Comparison of ENCODE assay signal across 8 mouse cellular contexts in the genomic region with DNA sequence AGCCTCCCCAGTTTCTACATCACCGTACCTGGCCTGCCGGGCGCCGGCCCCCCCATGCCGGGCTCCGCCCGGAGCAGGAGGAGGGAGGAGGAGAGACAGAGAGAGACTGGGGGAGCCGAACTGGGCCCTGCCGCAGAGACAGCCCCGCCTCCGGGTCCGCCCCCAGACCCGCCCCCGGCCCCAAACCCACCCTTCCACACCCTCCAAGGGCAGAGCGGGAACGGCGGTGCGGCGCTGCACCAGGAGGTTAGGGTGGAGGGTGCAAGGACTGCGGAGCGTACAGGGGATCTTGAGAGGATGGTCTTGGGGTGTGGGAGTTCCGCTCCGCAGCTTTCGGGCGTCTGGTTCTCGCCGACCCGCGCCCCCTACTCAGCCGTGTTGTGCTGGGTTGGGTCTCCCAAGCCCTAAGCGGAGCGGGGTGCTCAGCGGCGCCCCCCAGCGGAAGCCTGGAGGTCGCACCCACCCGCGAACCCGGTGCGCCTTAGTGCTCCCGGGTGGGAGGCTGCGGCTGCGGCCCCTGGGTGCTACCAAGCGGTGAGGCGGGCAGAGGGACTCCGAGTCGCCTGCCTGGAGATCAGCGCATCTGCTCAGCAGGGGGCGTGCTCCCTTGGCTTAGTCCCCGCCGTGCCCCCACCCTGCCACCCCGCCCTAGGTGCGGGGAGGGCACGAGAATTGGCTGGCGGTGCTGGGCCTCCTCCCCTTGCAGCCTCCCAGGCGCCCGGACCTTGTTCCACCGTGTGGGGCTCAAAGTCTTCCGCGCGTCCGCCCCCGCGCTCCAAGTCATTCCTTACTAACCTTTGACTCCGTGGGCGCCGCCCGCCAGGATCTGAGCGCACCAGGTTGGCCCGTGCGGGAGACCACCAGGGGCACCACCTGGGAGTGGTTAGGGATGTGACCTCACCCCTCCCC. TPM values are rescaled to one million over a fixed set of nuclear protein-coding genes. Genes with fewer than 3 reads are reported as not detected.
DNase-seq lines count a peak whose midpoint lies in the region; ATAC-seq and TF ChIP-seq lines count a peak whose summit lies in the region.

A gene (minus strand): TSS at position 585 of the 909 bp plus-strand sequence.

- H3K27me3 ChIP-seq in erythroblast, embryonic 14.5 days (ENCODE audit: control insufficient read depth), result peaks cover 2% of the 10 kb centered on the region; the same call in 1 of the 2 replicates
- no peaks in the 10 kb centered on the region for H3K27me3 ChIP-seq in heart, embryonic 15.5 days
- no peaks in the 10 kb centered on the region for H3K27me3 ChIP-seq in liver, postnatal 0 days (ENCODE audit: insufficient read depth, low read length)
- no peaks in the 10 kb centered on the region for H3K27me3 ChIP-seq in neural tube, embryonic 13.5 days

- H3K36me3 ChIP-seq in erythroblast, embryonic 14.5 days (ENCODE audit: control insufficient read depth), result no peaks in the 10 kb centered on the region
- 0 out of 2 replicates have a peak, but pooled peaks cover 3% of the 10 kb centered on the region for H3K36me3 ChIP-seq in heart, embryonic 15.5 days
- H3K36me3 ChIP-seq in liver, postnatal 0 days (replicated peaks; ENCODE audit: insufficient read depth, low read length), result no peaks in the 10 kb centered on the region
- H3K36me3 ChIP-seq in neural tube, embryonic 13.5 days, result peaks cover 19% of the 10 kb centered on the region

- H3K9ac ChIP-seq in heart, embryonic 15.5 days, result peak within 1 kb of the TSS; percentile 77
- H3K9ac ChIP-seq in liver, postnatal 0 days (replicated peaks), result peak within 1 kb of the TSS; percentile 74
- peak within 1 kb of the TSS; percentile 93 for H3K9ac ChIP-seq in neural tube, embryonic 13.5 days

- TF ChIP-seq CTCF in liver, postnatal 0 days (IDR thresholded peaks at IDR 0.05; ENCODE audit: low read depth), result peak; percentile 85

- TF ChIP-seq EP300 in liver, postnatal 0 days (IDR thresholded peaks at IDR 0.05; ENCODE audit: low read depth), result no peak

- H3K9me3 ChIP-seq in erythroblast, embryonic 14.5 days (ENCODE audit: control insufficient read depth, low read length), result no peaks in the 10 kb centered on the region
- H3K9me3 ChIP-seq in heart, embryonic 15.5 days (replicated peaks), result no peaks in the 10 kb centered on the region
- H3K9me3 ChIP-seq in liver, postnatal 0 days (ENCODE audit: low read length), result no peaks in the 10 kb centered on the region
- H3K9me3 ChIP-seq in neural tube, embryonic 13.5 days, result no peaks in the 10 kb centered on the region

- H3K27ac ChIP-seq in heart, embryonic 15.5 days, result peak within 1 kb of the TSS; percentile 75
- H3K27ac ChIP-seq in liver, postnatal 0 days (ENCODE audit: low read depth), result peak within 1 kb of the TSS; percentile 72
- peak within 1 kb of the TSS; percentile 81 for H3K27ac ChIP-seq in neural tube, embryonic 13.5 days (replicated peaks)

- WGBS in heart, embryonic 15.5 days, result under 1% methylated on average over 71 of the region's 71 CpGs
- 1% methylated on average over 40 of the region's 71 CpGs for WGBS in liver, postnatal 0 days (ENCODE audit: insufficient replicate concordance)
- WGBS in neural tube, embryonic 13.5 days, result under 1% methylated on average over 65 of the region's 71 CpGs

- H3K4me2 ChIP-seq in heart, embryonic 15.5 days, result peak within 1 kb of the TSS; percentile 90
- H3K4me2 ChIP-seq in liver, postnatal 0 days (ENCODE audit: low read depth, low read length), result peak within 1 kb of the TSS; percentile 97
- H3K4me2 ChIP-seq in neural tube, embryonic 13.5 days, result peak within 1 kb of the TSS; percentile 91

- peak; percentile 82 for ATAC-seq in heart, embryonic 15.5 days (replicated peaks; ENCODE audit: insufficient number of reproducible peaks, insufficient read depth, low FRiP score, low read depth)
- ATAC-seq in liver, postnatal 0 days, result peak; percentile 79
- ATAC-seq in neural tube, embryonic 13.5 days (ENCODE audit: low read depth), result peak; percentile 84

- peaks cover 77% of the 10 kb centered on the region for H3K4me1 ChIP-seq in erythroblast, embryonic 14.5 days (ENCODE audit: control insufficient read depth)
- H3K4me1 ChIP-seq in heart, embryonic 15.5 days (replicated peaks), result peaks cover 19% of the 10 kb centered on the region
- H3K4me1 ChIP-seq in liver, postnatal 0 days (ENCODE audit: insufficient read depth), result peaks cover 23% of the 10 kb centered on the region
- peaks cover 51% of the 10 kb centered on the region for H3K4me1 ChIP-seq in neural tube, embryonic 13.5 days (replicated peaks)

- peak; percentile 75 to 79 for DNase-seq in CD8-positive naive resting alpha-beta T cell, adult 2 months (ENCODE audit: low read depth in 2 of 2, low spot score in 2 of 2)
- DNase-seq in brain, embryonic 18.5 days (ENCODE audit: low read depth, low spot score), result peak; percentile 79
- DNase-seq in kidney, postnatal 25 days, result peak; percentile 85 to 95
- peak; percentile 89 for DNase-seq in liver, postnatal 0 days
- DNase-seq in testis, postnatal 10 days (ENCODE audit: low spot score), result peak; percentile 90

- peak within 1 kb of the TSS; percentile 75 for H3K4me3 ChIP-seq in erythroblast, embryonic 14.5 days (replicated peaks)
- H3K4me3 ChIP-seq in heart, embryonic 15.5 days, result peak within 1 kb of the TSS; percentile 67
- peak within 1 kb of the TSS; percentile 70 for H3K4me3 ChIP-seq in liver, postnatal 0 days (ENCODE audit: low read depth, low read length)
- H3K4me3 ChIP-seq in neural tube, embryonic 13.5 days, result peak within 1 kb of the TSS; percentile 75

RNA-seq across cellular contexts. Expression of the gene that starts here (rescaled TPM):
- 0.97 and 1.2 TPM in 2 replicates for polyA plus RNA-seq in erythroblast, embryonic 14.5 days (2012)
- polyA plus RNA-seq in heart, embryonic 15.5 days (2015; fragmentation: Nextera tagmentation; extraction: Ambion mirVana), result 1.2 and 1.6 TPM in 2 replicates
- polyA plus RNA-seq in liver, postnatal 0 days (2015; fragmentation: Nextera tagmentation; extraction: Ambion mirVana), result 0.11 and 0.18 TPM in 2 replicates
- 23.4 and 25.4 TPM in 2 replicates for polyA plus RNA-seq in neural tube, embryonic 13.5 days (2015; fragmentation: Nextera tagmentation; extraction: Ambion mirVana)

Comparison
In these comparisons a context has a peak if more than half of its experiments do, and no peak if none do; other contexts are left out.
1. Peak in every context shown above with its lines: DNase-seq, ATAC-seq, H3K4me3 ChIP-seq and H3K27ac ChIP-seq.
2. Peak in DNase-seq, ATAC-seq, H3K4me3 ChIP-seq, H3K27ac ChIP-seq, H3K9ac ChIP-seq and H3K4me2 ChIP-seq in liver, postnatal 0 days; RNA of the gene not detected or under 1 TPM.